Mouse (Mus musculus) E14TG2a.4 (cell line): ENCODE data around the gene Elfn1.

Experiments
- H3K27me3 ChIP-seq: 2 replicates; pipeline ENCODE4 v1.6.1; 2014; ENCODE audit warnings: low read length, control low read depth; ENCODE audit not compliant: insufficient read depth
- H3K36me3 ChIP-seq: 2 replicates; pipeline ENCODE4 v1.6.1; 2014; ENCODE audit warnings: low read length, control low read depth; ENCODE audit not compliant: insufficient read depth
- H3K4me1 ChIP-seq: replicated peaks from 2 replicates; pipeline ENCODE4 v1.6.1; 2014; ENCODE audit warnings: low read depth, low read length, control low read depth
- H3K4me3 ChIP-seq: replicated peaks from 2 replicates; pipeline ENCODE4 v1.5.1; 2014; ENCODE audit warnings: mild to moderate bottlenecking, low read length
- H3K9me3 ChIP-seq: 2 replicates; pipeline ENCODE4 v1.6.1; 2014; ENCODE audit warnings: low read length, control low read depth
- CTCF ChIP-seq: conservative IDR thresholded peaks from 2 replicates; pipeline ENCODE4 v1.5.1; 2014; ENCODE audit warnings: low read length
- NANOG ChIP-seq: IDR thresholded peaks from 2 replicates; pipeline ENCODE4 v1.6.1; 2014; ENCODE audit warnings: borderline replicate concordance, low read length, mixed read lengths
- POU5F1 ChIP-seq: IDR thresholded peaks from 2 replicates; pipeline ENCODE4 v1.6.1; 2014; ENCODE audit warnings: low read length, borderline replicate concordance

The Elfn1 gene

GRCm38 (mm10) chr5:140013652-140014051 lies 105.9 kb downstream of the Elfn1 start:
- H3K36me3 ChIP-seq = peaks cover 10% of the 10 kb centered on the region
- no peaks in the 10 kb centered on the region for H3K27me3 ChIP-seq
- no peak overlapping the region for H3K4me3 ChIP-seq
- H3K9me3 ChIP-seq = peaks cover 30% of the 10 kb centered on the region
- TF ChIP-seq POU5F1 = no peak
- no peak for TF ChIP-seq CTCF
- TF ChIP-seq NANOG = no peak
- H3K4me1 ChIP-seq = peaks cover 24% of the 10 kb centered on the region

GRCm38 (mm10) chr5:140016896-140017295 lies 109.2 kb downstream of the Elfn1 start:
- Histone ChIP-seq H3K36me3 (peaks cover 8% of the 10 kb centered on the region), H3K27me3 (no peaks in the 10 kb centered on the region), H3K9me3 (peaks cover 36% of the 10 kb centered on the region), H3K4me3 (no peak overlapping the region), H3K4me1 (peaks cover 20% of the 10 kb centered on the region)
- peak; percentile 40; the same call in 1 of the 2 replicates for TF ChIP-seq POU5F1
- peak; percentile 79; the same call in 1 of the 2 replicates for TF ChIP-seq NANOG
- TF ChIP-seq CTCF = no peak

- H3K4me3 ChIP-seq = no peak overlapping the region
- H3K27me3 ChIP-seq = no peaks in the 10 kb centered on the region
- peaks cover 20% of the 10 kb centered on the region for H3K4me1 ChIP-seq
- TF ChIP-seq NANOG (no peak), CTCF (no peak), POU5F1 (no peak)
- peaks cover 43% of the 10 kb centered on the region for H3K9me3 ChIP-seq
- peaks cover 18% of the 10 kb centered on the region for H3K36me3 ChIP-seq
Observed at GRCm38 (mm10) chr5:140018780-140019179, 111.0 kb downstream of the Elfn1 start.

- Histone ChIP-seq H3K36me3 (peaks cover 18% of the 10 kb centered on the region), H3K4me1 (peaks cover 20% of the 10 kb centered on the region), H3K9me3 (peaks cover 43% of the 10 kb centered on the region), H3K27me3 (no peaks in the 10 kb centered on the region), H3K4me3 (no peak overlapping the region)
- TF ChIP-seq POU5F1 (no peak), CTCF (no peak), NANOG (no peak)
Observed at GRCm38 (mm10) chr5:140019616-140020015, 111.9 kb downstream of the Elfn1 start.

GRCm38 (mm10) chr5:140021755-140022154 lies 114.0 kb downstream of the Elfn1 start:
- Histone ChIP-seq H3K4me3 (no peak overlapping the region), H3K36me3 (peaks cover 19% of the 10 kb centered on the region), H3K27me3 (no peaks in the 10 kb centered on the region), H3K4me1 (0 out of 2 replicates have a peak, but pooled peaks cover under 1% of the 10 kb centered on the region), H3K9me3 (peaks cover 36% of the 10 kb centered on the region)
- TF ChIP-seq POU5F1 (no peak), CTCF (no peak), NANOG (no peak)

- no peaks in the 10 kb centered on the region for H3K27me3 ChIP-seq
- H3K9me3 ChIP-seq = peaks cover 24% of the 10 kb centered on the region
- TF ChIP-seq CTCF = no peak
- no peak for TF ChIP-seq POU5F1
- TF ChIP-seq NANOG = no peak
- H3K36me3 ChIP-seq = peaks cover 19% of the 10 kb centered on the region
- H3K4me3 ChIP-seq = no peak overlapping the region
- no peaks in the 10 kb centered on the region for H3K4me1 ChIP-seq
Observed at GRCm38 (mm10) chr5:140022861-140023260, 115.1 kb downstream of the Elfn1 start.

- no peaks in the 10 kb centered on the region for H3K27me3 ChIP-seq
- no peaks in the 10 kb centered on the region for H3K4me1 ChIP-seq
- no peak overlapping the region for H3K4me3 ChIP-seq
- H3K9me3 ChIP-seq = peaks cover 19% of the 10 kb centered on the region
- TF ChIP-seq CTCF = no peak
- no peak for TF ChIP-seq NANOG
- H3K36me3 ChIP-seq = peaks cover 19% of the 10 kb centered on the region
Observed at GRCm38 (mm10) chr5:140023941-140024500, 116.3 kb downstream of the Elfn1 start.
